Mouse (Mus musculus) spleen, adult 2 months (tissue): ENCODE measurements around the gene Msantd1.

Experiments
- CTCF ChIP-seq: fragments of 200-500 bp; IDR thresholded peaks from 2 replicates; pipeline ENCODE4 v1.5.1; 2011; ENCODE audit warnings: mild to moderate bottlenecking, inconsistent platforms; ENCODE audit not compliant: insufficient read depth, insufficient read length, insufficient replicate concordance; ENCODE audit errors: extremely low read depth
- POLR2A ChIP-seq: fragments of 200-500 bp; IDR thresholded peaks from 2 replicates; pipeline ENCODE4 v1.6.1; 2011; ENCODE audit warnings: low read depth, low read length, inconsistent platforms

DNA sequence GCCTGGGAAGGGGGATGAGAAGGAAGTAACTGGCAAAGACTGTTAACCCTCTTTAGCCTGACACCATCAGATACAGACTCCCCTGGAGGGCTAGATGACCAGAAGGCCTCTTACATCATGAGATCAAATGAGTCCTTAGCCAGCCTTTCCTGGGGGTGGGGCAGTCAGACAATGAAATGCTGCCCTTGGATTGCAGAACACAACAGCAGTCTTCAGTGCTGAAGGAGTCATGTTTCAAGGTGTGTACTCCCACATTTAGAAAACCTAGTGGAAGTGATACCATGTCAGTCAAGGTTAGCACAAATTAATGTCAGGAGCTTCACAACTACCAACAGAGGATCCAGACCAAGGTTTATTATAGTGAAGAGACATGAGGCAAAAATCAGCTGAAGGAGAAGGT is 5.4 kb upstream of the Msantd1 start:
- no peak for TF ChIP-seq CTCF
- TF ChIP-seq POLR2A: no peak
